Mouse (Mus musculus): ENCODE data around the gene Tgfbr3. TPM values are rescaled to one million over a fixed set of nuclear protein-coding genes. Genes with fewer than 3 reads are reported as not detected.

The Tgfbr3 gene
- polyA plus RNA-seq, 1 experiment = 40.0 TPM

DNA sequence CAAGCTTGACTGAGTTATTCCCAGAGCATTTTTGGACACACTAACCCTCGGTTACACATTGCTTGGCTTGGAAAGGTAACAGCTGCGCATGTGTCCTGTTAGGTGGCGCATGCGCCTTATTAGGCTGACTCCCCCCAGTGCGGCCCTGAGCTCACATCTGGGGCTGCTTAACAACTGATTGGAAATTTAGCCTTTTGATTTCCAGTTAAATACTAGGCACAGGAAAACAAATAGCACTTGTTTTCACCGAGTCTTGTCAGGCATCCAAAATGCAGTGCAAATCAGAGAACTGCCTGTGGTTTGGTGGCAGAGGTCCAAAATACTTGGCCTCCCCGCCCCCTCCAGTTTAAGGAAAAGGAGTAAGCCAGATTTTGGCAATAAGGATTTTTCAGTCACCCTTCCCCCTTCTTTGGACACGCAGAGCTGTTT lies 121.5 kb downstream of the Tgfbr3 start:
- peaks cover 15% of the 10 kb centered on the region for H3K4me1 ChIP-seq (ENCODE audit: control insufficient read depth, insufficient read depth, low read length)
- TF ChIP-seq POLR2A (IDR thresholded peaks at IDR 0.05; ENCODE audit: low read depth, low read length) = no peak
- TF ChIP-seq CTCF (IDR thresholded peaks at IDR 0.05; ENCODE audit: borderline replicate concordance, insufficient read depth, low read length) = no peak
- H3K27ac ChIP-seq (ENCODE audit: insufficient read depth, low read length) = peak overlapping the region; percentile 97
- H3K4me3 ChIP-seq (ENCODE audit: insufficient read depth, low read length) = peak overlapping the region; percentile 0; the same call in 1 of the 2 replicates

GRCm38 (mm10) chr5:107167373-107167772 lies 122.1 kb downstream of the Tgfbr3 start:
- peak overlapping the region; percentile 97 for H3K27ac ChIP-seq (ENCODE audit: insufficient read depth, low read length)
- peak overlapping the region; percentile 18; the same call in 1 of the 2 replicates for H3K4me3 ChIP-seq (ENCODE audit: insufficient read depth, low read length)
- peaks cover 15% of the 10 kb centered on the region for H3K4me1 ChIP-seq (ENCODE audit: control insufficient read depth, insufficient read depth, low read length)
- TF ChIP-seq POLR2A (IDR thresholded peaks at IDR 0.05; ENCODE audit: low read depth, low read length) (no peak), CTCF (IDR thresholded peaks at IDR 0.05; ENCODE audit: borderline replicate concordance, insufficient read depth, low read length) (no peak)

GRCm38 (mm10) chr5:107166659-107167370 lies 122.6 kb downstream of the Tgfbr3 start:
- Histone ChIP-seq H3K4me3 (ENCODE audit: insufficient read depth, low read length) (peak overlapping the region; percentile 18; the same call in 1 of the 2 replicates), H3K4me1 (ENCODE audit: control insufficient read depth, insufficient read depth, low read length) (peaks cover 15% of the 10 kb centered on the region), H3K27ac (ENCODE audit: insufficient read depth, low read length) (peak overlapping the region; percentile 97)
- TF ChIP-seq CTCF (IDR thresholded peaks at IDR 0.05; ENCODE audit: borderline replicate concordance, insufficient read depth, low read length) = no peak
- TF ChIP-seq POLR2A (IDR thresholded peaks at IDR 0.05; ENCODE audit: low read depth, low read length) = no peak

DNA sequence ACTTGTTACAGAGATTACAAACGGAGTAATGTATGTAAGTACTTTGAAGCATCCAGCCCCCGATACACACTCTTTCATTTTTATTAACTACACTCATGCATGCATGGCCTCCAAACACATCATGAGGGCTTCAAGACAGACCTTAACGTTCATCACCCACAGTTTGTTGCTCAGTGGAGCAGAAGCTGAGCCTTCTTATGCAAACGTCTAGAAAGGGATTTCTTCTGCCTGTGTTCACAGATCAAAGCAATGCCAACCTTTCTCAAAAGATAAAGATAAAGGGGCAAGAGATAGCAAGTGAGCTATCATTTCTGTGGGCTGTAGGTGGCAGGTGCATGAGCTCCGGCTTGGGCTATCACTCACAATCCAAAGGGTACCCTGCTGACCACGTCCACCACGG lies 123.7 kb downstream of the Tgfbr3 start:
- Histone ChIP-seq H3K4me1 (ENCODE audit: control insufficient read depth, insufficient read depth, low read length) (peaks cover 17% of the 10 kb centered on the region), H3K4me3 (ENCODE audit: insufficient read depth, low read length) (no peak overlapping the region), H3K27ac (ENCODE audit: insufficient read depth, low read length) (no peak overlapping the region)
- TF ChIP-seq POLR2A (IDR thresholded peaks at IDR 0.05; ENCODE audit: low read depth, low read length) = no peak
- TF ChIP-seq CTCF (IDR thresholded peaks at IDR 0.05; ENCODE audit: borderline replicate concordance, insufficient read depth, low read length) = no peak

- H3K27ac ChIP-seq (ENCODE audit: insufficient read depth, low read length) = no peak overlapping the region
- TF ChIP-seq CTCF (IDR thresholded peaks at IDR 0.05; ENCODE audit: borderline replicate concordance, insufficient read depth, low read length) = no peak
- no peak for TF ChIP-seq POLR2A (IDR thresholded peaks at IDR 0.05; ENCODE audit: low read depth, low read length)
- peaks cover 19% of the 10 kb centered on the region for H3K4me1 ChIP-seq (ENCODE audit: control insufficient read depth, insufficient read depth, low read length)
- H3K4me3 ChIP-seq (ENCODE audit: insufficient read depth, low read length) = no peak overlapping the region
These were observed 124.2 kb downstream of the Tgfbr3 start for GRCm38 (mm10) chr5:107165271-107165670.

GRCm38 (mm10) chr5:107164856-107165255 lies 124.6 kb downstream of the Tgfbr3 start:
- no peak for TF ChIP-seq POLR2A (IDR thresholded peaks at IDR 0.05; ENCODE audit: low read depth, low read length)
- no peak for TF ChIP-seq CTCF (IDR thresholded peaks at IDR 0.05; ENCODE audit: borderline replicate concordance, insufficient read depth, low read length)
- H3K27ac ChIP-seq (ENCODE audit: insufficient read depth, low read length) = no peak overlapping the region
- peaks cover 21% of the 10 kb centered on the region for H3K4me1 ChIP-seq (ENCODE audit: control insufficient read depth, insufficient read depth, low read length)
- no peak overlapping the region for H3K4me3 ChIP-seq (ENCODE audit: insufficient read depth, low read length)

DNA sequence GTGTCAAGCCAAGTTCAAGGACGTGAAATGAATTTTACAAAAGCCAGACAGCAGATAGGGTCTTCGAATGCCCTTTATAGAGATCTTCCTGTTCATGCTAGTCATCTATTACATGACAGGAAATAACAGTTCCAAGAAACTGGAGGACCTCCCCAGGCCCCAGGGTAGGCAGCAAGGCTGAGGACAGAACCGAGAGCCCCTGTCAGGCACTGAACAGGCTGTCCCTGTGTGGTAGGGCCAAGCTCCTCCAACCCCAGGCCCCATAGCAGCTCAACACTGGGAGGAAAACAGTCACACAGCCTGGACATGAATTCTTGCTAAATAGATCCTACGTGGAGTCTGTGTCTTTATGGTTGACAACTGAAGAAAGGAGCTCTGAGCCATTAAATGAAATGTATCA lies 125.3 kb downstream of the Tgfbr3 start:
- H3K4me3 ChIP-seq (ENCODE audit: insufficient read depth, low read length) = no peak overlapping the region
- H3K4me1 ChIP-seq (ENCODE audit: control insufficient read depth, insufficient read depth, low read length) = peaks cover 27% of the 10 kb centered on the region
- TF ChIP-seq CTCF (IDR thresholded peaks at IDR 0.05; ENCODE audit: borderline replicate concordance, insufficient read depth, low read length) (no peak), POLR2A (IDR thresholded peaks at IDR 0.05; ENCODE audit: low read depth, low read length) (no peak)
- H3K27ac ChIP-seq (ENCODE audit: insufficient read depth, low read length) = no peak overlapping the region

- Histone ChIP-seq H3K4me3 (ENCODE audit: insufficient read depth, low read length) (no peak overlapping the region), H3K4me1 (ENCODE audit: control insufficient read depth, insufficient read depth, low read length) (peaks cover 28% of the 10 kb centered on the region), H3K27ac (ENCODE audit: insufficient read depth, low read length) (no peak overlapping the region)
- TF ChIP-seq POLR2A (IDR thresholded peaks at IDR 0.05; ENCODE audit: low read depth, low read length) = no peak
- no peak for TF ChIP-seq CTCF (IDR thresholded peaks at IDR 0.05; ENCODE audit: borderline replicate concordance, insufficient read depth, low read length)
These were observed 126.1 kb downstream of the Tgfbr3 start for GRCm38 (mm10) chr5:107163336-107163735.

- no peak overlapping the region for H3K27ac ChIP-seq (ENCODE audit: insufficient read depth, low read length)
- peaks cover 28% of the 10 kb centered on the region for H3K4me1 ChIP-seq (ENCODE audit: control insufficient read depth, insufficient read depth, low read length)
- no peak overlapping the region for H3K4me3 ChIP-seq (ENCODE audit: insufficient read depth, low read length)
- TF ChIP-seq POLR2A (IDR thresholded peaks at IDR 0.05; ENCODE audit: low read depth, low read length) (no peak), CTCF (IDR thresholded peaks at IDR 0.05; ENCODE audit: borderline replicate concordance, insufficient read depth, low read length) (no peak)
These were observed 126.6 kb downstream of the Tgfbr3 start for GRCm38 (mm10) chr5:107162812-107163211.

DNA sequence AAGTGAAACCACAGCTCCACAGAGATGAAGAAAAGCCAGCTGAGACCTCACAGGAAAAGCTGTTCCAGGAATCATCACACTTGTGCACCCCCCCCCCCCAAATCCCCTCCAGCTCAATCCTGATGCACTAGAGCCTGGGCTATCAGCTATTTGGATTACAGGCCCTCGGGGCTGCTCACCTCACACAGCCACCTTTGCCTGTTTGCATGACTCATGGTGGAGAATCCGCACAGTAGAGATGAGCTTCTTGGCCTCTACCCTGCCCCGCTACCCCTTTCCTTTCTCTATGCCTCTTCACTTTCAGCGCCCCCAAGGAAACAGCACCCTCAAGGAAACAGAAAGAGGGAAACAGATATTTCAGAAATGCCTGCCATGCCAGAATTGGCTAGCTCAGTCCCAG lies 127.1 kb downstream of the Tgfbr3 start:
- TF ChIP-seq CTCF (IDR thresholded peaks at IDR 0.05; ENCODE audit: borderline replicate concordance, insufficient read depth, low read length) (no peak), POLR2A (IDR thresholded peaks at IDR 0.05; ENCODE audit: low read depth, low read length) (no peak)
- no peak overlapping the region for H3K27ac ChIP-seq (ENCODE audit: insufficient read depth, low read length)
- H3K4me3 ChIP-seq (ENCODE audit: insufficient read depth, low read length) = no peak overlapping the region
- H3K4me1 ChIP-seq (ENCODE audit: control insufficient read depth, insufficient read depth, low read length) = peaks cover 27% of the 10 kb centered on the region

All from embryonic fibroblast, embryonic 13.5 days (primary cell).